Mouse (Mus musculus) C2C12 (cell line): ENCODE results near the gene Adarb2.

Source experiments
- CEBPB ChIP-seq: IDR thresholded peaks from one replicate; pipeline ENCODE4 v1.6.1; 2011; ENCODE audit warnings: low read depth, mild to moderate bottlenecking, control low read depth, moderate library complexity
- CTCF ChIP-seq: IDR thresholded peaks from one replicate; pipeline ENCODE4 v1.5.1; 2011; ENCODE audit not compliant: control insufficient read depth, insufficient read depth, insufficient read length
- MYOG ChIP-seq: IDR thresholded peaks from one replicate; pipeline ENCODE4 v1.6.1; 2011; ENCODE audit not compliant: control insufficient read depth, insufficient read length; ENCODE audit errors: extremely low read depth

DNA sequence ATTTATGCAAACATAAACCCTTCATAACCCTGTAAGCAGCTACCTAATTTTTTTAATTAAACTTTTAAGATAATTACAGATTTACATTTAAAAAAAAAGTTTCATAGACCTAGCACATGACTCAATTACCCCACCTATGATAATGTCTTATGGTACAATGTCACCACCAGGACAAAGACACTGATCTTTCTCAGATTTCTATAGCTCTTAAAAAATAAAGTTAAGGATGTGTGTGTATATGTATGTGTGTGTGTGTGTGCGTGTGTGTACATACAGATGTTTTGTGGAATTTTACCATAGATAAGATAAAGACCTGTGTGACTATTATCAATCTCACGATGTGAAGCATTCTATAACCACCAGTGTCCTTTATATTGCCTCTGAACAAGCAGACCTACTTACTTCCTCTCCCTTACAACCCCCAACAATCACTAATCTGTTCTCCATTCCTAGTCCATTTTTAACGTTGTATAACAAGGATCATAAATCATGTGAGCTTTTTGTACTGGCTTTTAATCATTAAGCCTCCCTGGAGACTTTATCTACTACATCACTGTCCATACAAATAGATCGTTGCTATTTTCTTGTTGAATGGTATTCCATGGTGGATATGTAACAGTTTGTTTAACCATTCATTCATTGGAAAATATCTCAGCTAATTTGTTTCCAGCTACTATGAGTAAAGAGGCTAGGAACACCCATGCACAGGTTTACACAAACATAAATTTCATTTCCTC lies 313.5 kb downstream of the Adarb2 start:
- TF ChIP-seq CEBPB = no peak
- no peak for TF ChIP-seq CTCF
- TF ChIP-seq MYOG = no peak
